In the genomic region with DNA sequence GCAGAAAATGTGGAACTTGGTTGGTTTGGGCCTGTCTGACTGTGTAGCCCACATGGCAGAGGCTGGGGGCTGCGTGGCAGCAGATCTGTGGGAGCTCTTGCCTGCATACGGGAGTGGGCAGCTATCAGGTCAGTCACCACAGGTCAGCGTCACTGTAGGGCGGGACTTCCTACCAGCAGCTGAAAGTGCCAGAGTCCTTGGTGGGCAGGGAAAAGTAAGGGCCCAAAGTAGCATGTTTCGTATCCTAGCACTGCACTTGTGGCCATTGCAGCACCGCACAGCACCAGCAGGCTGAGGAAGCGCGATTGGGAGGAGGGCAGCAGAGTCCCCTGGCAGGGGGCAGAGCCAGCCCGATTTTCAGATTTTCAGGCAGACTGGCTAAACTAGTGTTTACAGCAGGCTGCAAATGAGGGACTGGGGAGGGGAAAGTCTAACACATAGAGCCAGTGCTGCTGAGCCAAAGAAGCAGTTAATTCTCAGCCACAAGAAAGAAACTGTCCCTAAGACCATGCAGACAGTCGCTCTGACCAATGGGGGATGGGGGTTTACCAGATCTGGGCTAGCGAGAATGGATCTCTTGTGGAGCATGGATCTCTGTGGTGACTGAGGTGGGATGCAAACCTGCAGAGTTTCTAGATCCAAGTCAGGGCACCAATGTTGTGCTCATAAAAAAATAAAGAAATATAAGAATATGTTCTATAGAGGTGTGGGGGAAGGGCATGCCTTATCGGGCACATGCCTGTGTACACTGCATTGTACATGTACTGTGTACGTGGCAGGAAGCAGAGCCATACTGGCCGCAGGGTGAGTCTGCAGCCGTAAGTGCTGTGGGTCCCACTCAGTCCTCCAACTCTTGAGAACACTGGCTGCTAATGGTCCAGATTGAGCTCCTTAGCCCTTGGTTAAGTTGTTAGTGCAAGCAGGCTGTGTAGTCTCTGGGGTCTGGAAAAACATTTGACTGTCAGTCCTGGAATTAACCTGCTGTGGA, we compare ENCODE assay signal across 9 mouse cellular contexts. TPM values are rescaled to one million over a fixed set of nuclear protein-coding genes. Genes with fewer than 3 reads are reported as not detected.
DNase-seq lines count a peak whose midpoint lies in the region; ATAC-seq lines count a peak whose summit lies in the region.
"Had no signal": no experiment of that assay in that cellular context is flagged by ENCODE, and none has a peak within 500 bp of the region (broad histone marks: within the 10 kb centered on the region; RNA-seq: fewer than 3 reads in every experiment).

No protein-coding gene starts in this region.

- H3K36me3 ChIP-seq in liver, embryonic 11.5 days (ENCODE audit: control insufficient read depth, insufficient read depth, low read length): no peaks in the 10 kb centered on the region
- no peaks in the 10 kb centered on the region for H3K36me3 ChIP-seq in embryonic facial prominence, embryonic 14.5 days (ENCODE audit: control insufficient read depth, insufficient read depth, low read length)
- H3K36me3 ChIP-seq in limb, embryonic 11.5 days (ENCODE audit: control insufficient read depth, insufficient read depth, low read length): no peaks in the 10 kb centered on the region
- H3K36me3 ChIP-seq in stomach, embryonic 14.5 days (ENCODE audit: control insufficient read depth, insufficient read depth, low read length): no peaks in the 10 kb centered on the region

- H3K4me2 ChIP-seq in liver, embryonic 11.5 days: peak overlapping the region; percentile 26
- H3K4me2 ChIP-seq in embryonic facial prominence, embryonic 14.5 days (ENCODE audit: low read depth, low read length): peak overlapping the region; percentile 41
- peak overlapping the region; percentile 12; the same call in 1 of the 2 replicates for H3K4me2 ChIP-seq in limb, embryonic 11.5 days (ENCODE audit: low read depth, severe bottlenecking)
- peak overlapping the region; percentile 18; the same call in 1 of the 2 replicates for H3K4me2 ChIP-seq in stomach, embryonic 14.5 days (replicated peaks; ENCODE audit: low read depth, low read length)

- H3K4me1 ChIP-seq in liver, embryonic 11.5 days (replicated peaks; ENCODE audit: control insufficient read depth, insufficient read depth, low read length): no peaks in the 10 kb centered on the region
- H3K4me1 ChIP-seq in embryonic facial prominence, embryonic 14.5 days (ENCODE audit: control insufficient read depth, insufficient read depth, low read length): 0 out of 2 replicates have a peak, but pooled peaks cover 6% of the 10 kb centered on the region
- H3K4me1 ChIP-seq in limb, embryonic 11.5 days (ENCODE audit: control insufficient read depth, insufficient read depth, low read length): no peaks in the 10 kb centered on the region
- no peaks in the 10 kb centered on the region for H3K4me1 ChIP-seq in stomach, embryonic 14.5 days (ENCODE audit: control insufficient read depth, insufficient read depth, low read length)

- H3K27me3 ChIP-seq in liver, embryonic 11.5 days (replicated peaks; ENCODE audit: control insufficient read depth, insufficient read depth, low read length): no peaks in the 10 kb centered on the region
- no peaks in the 10 kb centered on the region for H3K27me3 ChIP-seq in embryonic facial prominence, embryonic 14.5 days (replicated peaks; ENCODE audit: control insufficient read depth, insufficient read depth, low read length)
- no peaks in the 10 kb centered on the region for H3K27me3 ChIP-seq in limb, embryonic 11.5 days (ENCODE audit: control insufficient read depth, insufficient read depth, low read length)
- no peaks in the 10 kb centered on the region for H3K27me3 ChIP-seq in stomach, embryonic 14.5 days (ENCODE audit: control insufficient read depth, insufficient read depth, low read length)

- peak; percentile 47; the same call in 1 of the 2 replicates for ATAC-seq in liver, embryonic 11.5 days (replicated peaks; ENCODE audit: low FRiP score)
- peak; percentile 53 for ATAC-seq in embryonic facial prominence, embryonic 14.5 days (ENCODE audit: low read depth)
- ATAC-seq in limb, embryonic 11.5 days (ENCODE audit: insufficient number of reproducible peaks, low FRiP score, low TSS enrichment, low read depth): no peak
- peak; percentile 35 for ATAC-seq in stomach, embryonic 14.5 days (ENCODE audit: insufficient number of reproducible peaks, insufficient read depth, low FRiP score, low read depth)
- no peak for ATAC-seq in erythroid progenitor cell, adult 5-6 weeks (replicated peaks; ENCODE audit: low FRiP score, poor library complexity, severe bottlenecking)

- no peaks in the 10 kb centered on the region for H3K9me3 ChIP-seq in liver, embryonic 11.5 days (ENCODE audit: control insufficient read depth, low read length)
- no peaks in the 10 kb centered on the region for H3K9me3 ChIP-seq in embryonic facial prominence, embryonic 14.5 days (ENCODE audit: control insufficient read depth, low read length)
- H3K9me3 ChIP-seq in limb, embryonic 11.5 days (ENCODE audit: control insufficient read depth, low read length): no peaks in the 10 kb centered on the region
- H3K9me3 ChIP-seq in stomach, embryonic 14.5 days (ENCODE audit: control insufficient read depth, low read depth, low read length): no peaks in the 10 kb centered on the region

- 42% methylated on average over 15 of the region's 15 CpGs for WGBS in liver, embryonic 11.5 days
- 41% methylated on average over 15 of the region's 15 CpGs for WGBS in embryonic facial prominence, embryonic 14.5 days
- 42% methylated on average over 15 of the region's 15 CpGs for WGBS in limb, embryonic 11.5 days
- WGBS in stomach, embryonic 14.5 days: 40% methylated on average over 15 of the region's 15 CpGs

- DNase-seq in liver, embryonic 11.5 days (ENCODE audit: low spot score): no peak
- no peak for DNase-seq in liver
- DNase-seq in embryonic facial prominence, embryonic 14.5 days (ENCODE audit: low spot score): no peak
- DNase-seq in limb, embryonic 11.5 days (ENCODE audit: low spot score): peak; percentile 37
- no peak for DNase-seq in urinary bladder, postnatal 14 days (ENCODE audit: low spot score)
- DNase-seq: gastrocnemius, postnatal 25 days had no signal

- no peak overlapping the region for H3K4me3 ChIP-seq in liver, embryonic 11.5 days (ENCODE audit: low read depth, low read length)
- no peak overlapping the region for H3K4me3 ChIP-seq in embryonic facial prominence, embryonic 14.5 days (ENCODE audit: low read depth, low read length)
- H3K4me3 ChIP-seq in limb, embryonic 11.5 days (ENCODE audit: low read depth, low read length): no peak overlapping the region
- no peak overlapping the region for H3K4me3 ChIP-seq in stomach, embryonic 14.5 days (ENCODE audit: low read depth, low read length)

- peak overlapping the region; percentile 37; the same call in 1 of the 2 replicates for H3K9ac ChIP-seq in liver, embryonic 11.5 days (ENCODE audit: low read depth, low read length)
- peak overlapping the region; percentile 34; the same call in 1 of the 2 replicates for H3K9ac ChIP-seq in embryonic facial prominence, embryonic 14.5 days (ENCODE audit: low read depth, low read length)
- H3K9ac ChIP-seq in limb, embryonic 11.5 days (ENCODE audit: low read length): 0 out of 2 replicates have a peak overlapping the region, but pooled peaks have one; percentile 3
- no peak overlapping the region for H3K9ac ChIP-seq in stomach, embryonic 14.5 days (replicated peaks; ENCODE audit: low read depth, low read length)

- no peak overlapping the region for H3K27ac ChIP-seq in liver, embryonic 11.5 days (ENCODE audit: low read depth, low read length)
- no peak overlapping the region for H3K27ac ChIP-seq in embryonic facial prominence, embryonic 14.5 days (replicated peaks; ENCODE audit: low read depth, low read length)
- H3K27ac ChIP-seq in limb, embryonic 11.5 days (replicated peaks; ENCODE audit: low read depth, low read length): no peak overlapping the region
- H3K27ac ChIP-seq in stomach, embryonic 14.5 days (ENCODE audit: low read length): no peak overlapping the region
- H3K27ac ChIP-seq: macrophage had no signal

RNA-seq across cellular contexts. Expression of a gene that starts 15.1 kb away (rescaled TPM):
- not detected in 2 replicates for polyA plus RNA-seq in liver, embryonic 11.5 days (2014; fragmentation: Nextera tagmentation; extraction: Ambion mirVana)
- 0.81 and 0.97 TPM in 2 replicates for polyA plus RNA-seq in embryonic facial prominence, embryonic 14.5 days (2014; fragmentation: Nextera tagmentation; extraction: Ambion mirVana)
- 0.07 TPM in 1 of 2 replicates, not detected in the other for polyA plus RNA-seq in limb, embryonic 11.5 days (2014; fragmentation: Nextera tagmentation; extraction: Ambion mirVana)
- polyA plus RNA-seq in stomach, embryonic 14.5 days (2014; fragmentation: Nextera tagmentation; extraction: Ambion mirVana): 0.98 and 1.3 TPM in 2 replicates
- total RNA-seq in erythroid progenitor cell, adult 5-6 weeks (2015; ENCODE audit: low replicate concordance): not detected in 2 replicates
- not detected in 2 replicates for total RNA-seq in erythroid progenitor cell, adult 5-6 weeks (2017; ENCODE audit: low replicate concordance)
- total RNA-seq: gastrocnemius, postnatal 25 days had no signal
- polyA plus RNA-seq: macrophage had no signal

Comparison
In these comparisons a context has a peak if more than half of its experiments do, and no peak if none do; other contexts are left out.
1. ATAC-seq: peak in liver, embryonic 11.5 days (single experiment), embryonic facial prominence, embryonic 14.5 days (single experiment) and stomach, embryonic 14.5 days (single experiment); none in limb, embryonic 11.5 days (single experiment) and erythroid progenitor cell, adult 5-6 weeks (single experiment).
2. Peak in every context shown above with its lines, with median percentiles within 50 percentile points of each other: H3K4me2 ChIP-seq.